In genomic region chr17:44893592-44893991, GRCm38 (mm10) we compare ENCODE assay signal across 27 mouse cellular contexts.
DNase-seq lines count a peak whose midpoint lies in the region; ATAC-seq lines count a peak whose summit lies in the region.
"Had no signal": no experiment of that assay in that cellular context is flagged by ENCODE, and none has a peak within 500 bp of the region (broad histone marks: within the 10 kb centered on the region; RNA-seq: fewer than 3 reads in every experiment).

No protein-coding gene starts in this region.

- 68% methylated on average over 1 of the region's 1 CpGs for WGBS in hindbrain, embryonic 16.5 days

- peak; percentile 59 for DNase-seq in thymus, postnatal 0 days (ENCODE audit: low spot score)
- DNase-seq in thymus, postnatal 14 days, result no peak
- peak; percentile 5 for DNase-seq in R1 (ENCODE audit: low read depth, low spot score)
- peak; percentile 56 for DNase-seq in induced T-regulatory cell, adult 2 months (ENCODE audit: low read depth)
- DNase-seq in urinary bladder, postnatal 4 days (ENCODE audit: low spot score in 2 of 2), result no peak
- DNase-seq in MN1 (ENCODE audit: low spot score), result no peak
- DNase-seq: adrenal gland, postnatal 14 days; cerebellum, adult 11-12 months; cerebellum, postnatal 14 days; heart, adult 2 months; heart, postnatal 4 days; kidney, adult 9 months; kidney, postnatal 10 days; liver; lung, embryonic 14.5 days; lung, postnatal 14 days; thymus, adult 2 months had no signal

- H3K27ac ChIP-seq in hindbrain, embryonic 16.5 days (ENCODE audit: low read depth, low read length), result no peak overlapping the region
- H3K27ac ChIP-seq: heart, adult 2 months; hindbrain, embryonic 14.5 days; intestine, embryonic 15.5 days; liver, embryonic 14.5 days; neural tube, embryonic 12.5 days had no signal

- no peaks in the 10 kb centered on the region for H3K4me1 ChIP-seq in hindbrain, embryonic 16.5 days (ENCODE audit: control insufficient read depth, insufficient read depth, low read depth, low read length)
- H3K4me1 ChIP-seq: heart, embryonic 12.5 days; intestine, embryonic 15.5 days; neural tube, embryonic 12.5 days had no signal

- H3K9ac ChIP-seq in hindbrain, embryonic 16.5 days (ENCODE audit: low read depth, low read length), result no peak overlapping the region
- H3K9ac ChIP-seq: heart, embryonic 12.5 days; hindbrain, embryonic 14.5 days; intestine, embryonic 15.5 days; liver, embryonic 14.5 days; lung, embryonic 14.5 days; neural tube, embryonic 12.5 days had no signal

- no peaks in the 10 kb centered on the region for H3K9me3 ChIP-seq in hindbrain, embryonic 16.5 days (ENCODE audit: control insufficient read depth, low read length)
- H3K9me3 ChIP-seq: heart, embryonic 12.5 days; intestine, embryonic 15.5 days; neural tube, embryonic 12.5 days had no signal

- ATAC-seq in hindbrain, embryonic 16.5 days, result no peak
- ATAC-seq: forebrain, embryonic 16.5 days; intestine, embryonic 15.5 days; midbrain, embryonic 16.5 days had no signal

- no peak overlapping the region for H3K4me3 ChIP-seq in hindbrain, embryonic 16.5 days (ENCODE audit: low read length)
- H3K4me3 ChIP-seq: erythroblast, embryonic 14.5 days; heart, adult 2 months; heart, embryonic 12.5 days; intestine, embryonic 15.5 days; neural tube, embryonic 12.5 days had no signal

- no peak overlapping the region for H3K4me2 ChIP-seq in hindbrain, embryonic 16.5 days (ENCODE audit: low read length)
- H3K4me2 ChIP-seq: heart, embryonic 12.5 days; hindbrain, embryonic 14.5 days; intestine, embryonic 15.5 days; lung, embryonic 14.5 days; midbrain, embryonic 11.5 days; neural tube, embryonic 12.5 days had no signal

- no peaks in the 10 kb centered on the region for H3K27me3 ChIP-seq in hindbrain, embryonic 16.5 days (replicated peaks; ENCODE audit: control insufficient read depth, insufficient read depth, low read length)
- H3K27me3 ChIP-seq: heart, embryonic 12.5 days; intestine, embryonic 15.5 days; neural tube, embryonic 12.5 days had no signal

- no peaks in the 10 kb centered on the region for H3K36me3 ChIP-seq in hindbrain, embryonic 16.5 days (ENCODE audit: control insufficient read depth, insufficient read depth, low read length)
- H3K36me3 ChIP-seq: heart, embryonic 12.5 days; intestine, embryonic 15.5 days; neural tube, embryonic 12.5 days had no signal

Comparison
In these comparisons a context has a peak if more than half of its experiments do, and no peak if none do; other contexts are left out.
1. DNase-seq: peak in thymus, postnatal 0 days (single experiment), R1 (single experiment) and induced T-regulatory cell, adult 2 months (single experiment); none in thymus, postnatal 14 days (single experiment), urinary bladder, postnatal 4 days (0 of 2) and MN1 (single experiment).